Mouse (Mus musculus): ENCODE measurements at regions not wholly inside any gene's neighbourhood (a gene's known extent, or its start where the extent isn't known, plus 50 kb on each side); places are given as distances from the start of the nearest gene placed in this dataset.

GRCm38 (mm10) chr8:10825192-10825926, 182.9 kb downstream of the Irs2 start:
- DNase-seq (ENCODE audit: low read depth) = no peak

DNA sequence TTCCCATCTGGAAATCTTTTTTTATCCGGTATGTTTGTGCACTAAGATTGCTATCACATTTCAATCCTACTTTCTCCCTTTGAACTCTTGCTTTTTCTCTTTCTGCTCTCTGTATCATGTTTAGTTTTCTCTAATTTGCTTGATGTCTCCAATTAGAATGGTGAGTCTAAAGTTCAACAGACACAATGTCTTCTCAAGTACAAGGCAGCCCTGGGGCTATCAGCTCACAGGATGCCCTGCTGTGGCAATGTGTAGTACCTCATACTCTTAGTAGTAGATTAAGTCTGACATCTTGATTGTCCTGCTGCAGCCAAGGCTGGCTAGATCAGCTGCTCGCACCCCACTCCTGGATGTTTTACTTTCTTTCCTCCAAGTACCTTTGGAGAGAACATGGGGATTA, 186.4 kb downstream of the Irs2 start:
- no peak for DNase-seq (ENCODE audit: low read depth)

GRCm38 (mm10) chr8:10814499-10814898, 193.8 kb downstream of the Irs2 start:
- no peak for DNase-seq (ENCODE audit: low read depth)

GRCm38 (mm10) chr8:10812060-10812670, 196.1 kb downstream of the Irs2 start:
- no peak for DNase-seq (ENCODE audit: low read depth)

- DNase-seq (ENCODE audit: low read depth) = no peak
Observed at GRCm38 (mm10) chr8:10807040-10807439, 201.2 kb downstream of the Irs2 start.

DNA sequence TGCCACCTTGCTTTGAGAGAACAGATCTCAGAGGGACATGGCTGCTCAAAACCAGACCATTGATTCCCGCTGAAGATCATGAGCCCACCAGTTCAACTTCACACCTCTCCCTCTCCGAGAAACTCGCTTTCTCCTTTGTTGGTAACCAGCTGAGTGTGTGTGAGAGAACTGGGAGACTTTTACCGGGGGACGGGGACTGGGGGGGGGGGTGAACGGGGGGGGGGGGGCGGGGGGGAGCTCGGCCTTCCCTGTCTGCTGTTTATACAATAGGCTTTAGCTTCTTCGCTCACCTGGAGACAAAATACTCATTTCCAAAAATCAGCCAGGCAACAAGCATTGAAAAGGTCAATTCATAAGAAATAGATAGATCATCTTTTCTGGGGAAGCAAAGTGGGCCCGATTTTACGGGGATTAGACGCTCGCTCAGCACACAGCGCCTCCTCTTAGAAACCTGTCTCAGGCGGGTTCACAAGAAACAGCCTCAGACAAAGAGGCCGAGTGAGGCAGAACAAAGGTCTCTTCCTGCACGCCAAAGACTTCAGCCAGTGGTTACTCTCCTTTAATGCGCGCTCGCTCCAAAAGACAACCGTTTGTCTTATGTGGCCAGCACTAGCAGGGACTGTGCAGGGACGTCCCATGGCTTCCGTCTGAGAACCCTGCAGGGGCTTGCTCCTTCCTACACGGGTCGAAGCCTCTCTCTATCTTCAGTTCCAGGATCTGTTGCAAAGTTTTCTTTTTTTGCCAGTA, 202.7 kb downstream of the Irs2 start:
- DNase-seq (ENCODE audit: low read depth) = no peak

GRCm38 (mm10) chr8:10804974-10805373, 203.3 kb downstream of the Irs2 start:
- DNase-seq (ENCODE audit: low read depth) = no peak

DNA sequence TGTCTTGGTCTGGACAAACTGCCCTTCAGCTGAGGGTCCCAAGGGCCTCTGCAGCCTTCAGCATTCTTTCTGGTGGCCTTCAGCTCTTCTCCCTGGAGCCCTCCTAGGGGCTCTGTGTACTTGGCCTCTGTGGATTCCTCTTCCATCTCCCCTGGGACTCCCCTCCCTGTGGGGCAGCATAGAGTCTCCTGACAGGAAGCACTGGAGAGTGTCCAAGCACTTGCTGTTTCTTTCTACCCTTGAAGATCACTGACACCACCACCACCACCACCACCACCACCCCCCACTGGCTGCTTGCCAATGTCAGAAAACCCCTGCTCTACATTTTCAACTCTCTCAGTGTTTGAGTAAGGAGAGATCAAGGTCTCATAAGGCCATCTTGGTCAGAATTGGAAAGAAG, 206.3 kb downstream of the Irs2 start:
- DNase-seq (ENCODE audit: low read depth) = no peak

DNA sequence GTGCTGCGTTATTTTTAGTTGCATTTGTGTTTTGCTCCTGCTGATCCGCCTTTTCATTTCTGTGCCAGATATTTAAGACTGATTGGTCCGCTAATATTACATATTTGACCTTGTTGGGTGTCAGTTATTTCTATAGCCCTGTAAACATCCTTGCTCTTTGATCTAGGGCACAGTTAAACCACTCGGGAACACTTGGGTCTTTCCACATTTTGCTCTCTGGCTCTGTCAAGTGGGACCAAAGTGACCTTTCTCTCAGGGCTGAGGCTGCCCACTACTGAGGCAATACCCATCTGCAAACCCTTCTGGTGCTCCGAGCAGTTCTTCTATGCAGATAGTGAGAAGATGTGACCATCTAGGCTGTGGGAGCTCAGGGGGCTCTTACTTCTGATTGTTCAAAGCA, 206.7 kb downstream of the Irs2 start:
- DNase-seq (ENCODE audit: low read depth) = no peak

DNA sequence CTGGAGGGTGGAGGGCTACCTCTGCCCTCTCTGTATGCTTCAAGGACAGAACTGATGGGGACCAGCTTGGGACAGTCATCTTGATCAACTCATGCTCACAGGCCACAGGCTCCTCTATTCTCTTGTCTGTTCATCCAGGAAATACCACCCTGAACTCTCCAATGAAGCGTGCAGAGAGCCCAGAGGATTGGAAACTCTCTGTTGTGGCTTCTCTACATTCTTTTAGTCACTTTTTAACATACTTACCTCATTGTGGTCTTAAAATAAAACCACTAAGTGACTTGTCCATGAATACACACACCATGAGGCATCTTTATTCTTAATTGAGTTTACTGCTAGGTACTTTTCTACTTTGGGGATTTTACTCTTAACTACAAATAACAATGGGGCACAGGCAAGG, 209.8 kb downstream of the Irs2 start:
- no peak for DNase-seq (ENCODE audit: low read depth)

GRCm38 (mm10) chr8:10794367-10795189, 213.7 kb downstream of the Irs2 start:
- no peak for DNase-seq (ENCODE audit: low read depth)

GRCm38 (mm10) chr8:10793670-10794366, 214.4 kb downstream of the Irs2 start:
- DNase-seq (ENCODE audit: low read depth) = no peak

DNA sequence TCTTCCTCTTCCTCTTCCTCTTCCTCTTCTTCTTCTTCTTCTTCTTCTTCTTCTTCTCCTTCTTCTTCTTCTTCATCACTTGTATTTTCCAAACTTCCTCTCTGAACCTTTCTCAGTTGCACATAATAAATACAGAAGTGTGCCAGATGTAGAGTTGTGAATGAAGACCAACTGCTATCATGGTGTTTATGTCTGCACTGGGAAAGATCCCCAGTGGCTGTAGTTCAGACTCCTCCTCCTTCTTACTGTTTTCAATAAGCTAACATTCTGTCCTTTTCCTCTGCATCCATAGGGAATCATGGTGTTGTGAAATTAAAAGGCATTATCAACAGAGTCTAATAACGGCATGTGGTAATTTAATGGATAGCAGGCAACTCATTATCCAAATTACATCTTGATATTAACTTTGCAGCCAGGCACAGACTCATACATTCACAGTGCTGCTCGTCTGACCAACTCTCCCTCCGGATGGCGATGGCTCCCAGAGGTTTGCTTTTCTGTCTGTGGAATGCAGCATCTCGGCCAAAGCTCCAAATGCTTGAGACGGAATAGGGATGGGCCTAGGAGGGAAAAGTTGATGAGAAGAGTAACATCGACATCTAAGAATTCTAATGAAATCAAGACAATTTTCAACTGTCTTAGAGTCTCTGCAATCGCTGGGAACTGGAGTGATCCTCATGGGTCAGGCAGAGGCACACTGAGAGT, 219.6 kb downstream of the Irs2 start:
- no peak for DNase-seq (ENCODE audit: low read depth)

GRCm38 (mm10) chr8:10785801-10786200, 222.5 kb downstream of the Irs2 start:
- no peak for DNase-seq (ENCODE audit: low read depth)

- no peak for DNase-seq (ENCODE audit: low read depth)
Observed at GRCm38 (mm10) chr8:10785311-10785710, 222.9 kb downstream of the Irs2 start.

GRCm38 (mm10) chr8:10784481-10784880, 223.8 kb downstream of the Irs2 start:
- no peak for DNase-seq (ENCODE audit: low read depth)

DNA sequence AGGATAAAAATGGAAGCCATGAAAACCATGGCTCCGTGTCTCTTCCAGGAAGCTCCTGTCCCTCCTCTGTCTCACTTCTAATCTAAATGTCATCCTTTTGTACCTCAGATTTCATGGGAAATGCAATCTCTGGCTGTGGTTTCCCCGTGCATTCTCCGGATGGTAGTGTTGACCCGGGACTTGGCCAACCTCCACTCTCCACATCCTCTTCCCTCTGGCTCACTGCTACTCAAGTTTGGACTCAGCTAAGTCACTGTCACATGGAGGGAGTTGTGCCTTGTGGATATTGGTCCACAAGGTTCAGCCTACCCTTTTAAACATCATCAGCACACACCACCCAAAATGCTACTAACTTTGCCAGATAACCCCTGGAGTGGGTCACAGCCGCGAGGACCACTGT, 226.4 kb downstream of the Irs2 start:
- DNase-seq (ENCODE audit: low read depth) = no peak

DNA sequence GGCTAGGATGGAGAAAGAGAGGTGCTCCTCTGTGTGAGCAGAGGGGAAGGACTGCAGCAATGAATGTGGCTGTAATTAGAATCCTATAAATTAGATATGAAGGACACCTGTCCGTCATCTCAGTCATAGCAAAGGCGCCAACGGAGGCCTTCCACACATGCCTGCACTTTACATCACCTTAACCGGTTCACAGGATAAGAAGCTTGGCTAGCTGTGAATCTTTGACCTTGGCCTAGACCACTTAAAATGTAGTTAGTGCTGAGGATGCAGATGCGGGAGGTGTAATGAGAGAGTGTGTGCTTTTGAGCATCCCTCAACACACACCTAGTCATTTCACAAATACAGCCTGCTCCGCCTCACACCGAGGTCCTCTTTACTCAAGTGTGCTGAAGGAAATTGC, 228.6 kb downstream of the Irs2 start:
- DNase-seq (ENCODE audit: low read depth) = no peak

- DNase-seq (ENCODE audit: low read depth) = no peak
Observed at GRCm38 (mm10) chr8:10775202-10776010, 232.9 kb downstream of the Irs2 start.

- DNase-seq (ENCODE audit: low read depth) = no peak
Observed at GRCm38 (mm10) chr8:10774778-10775177, 233.5 kb downstream of the Irs2 start.
